Mouse (Mus musculus) lung, adult 2 months (tissue): ENCODE measurements at regions not wholly inside any gene's neighbourhood (a gene's known extent, or its start where the extent isn't known, plus 50 kb on each side); places are given as distances from the start of the nearest gene placed in this dataset.

ENCODE experiments used
- CTCF ChIP-seq: fragments of 200-500 bp; IDR thresholded peaks from 2 replicates; pipeline ENCODE4 v1.5.1; 2011; ENCODE audit warnings: mild to moderate bottlenecking, low read length, control low read depth; ENCODE audit not compliant: insufficient read depth
- POLR2A ChIP-seq: fragments of 200-500 bp; IDR thresholded peaks from 2 replicates; pipeline ENCODE4 v1.6.1; 2011; ENCODE audit warnings: low read depth, mild to moderate bottlenecking, control low read depth, low read length, borderline replicate concordance; ENCODE audit errors: extremely low read depth

DNA sequence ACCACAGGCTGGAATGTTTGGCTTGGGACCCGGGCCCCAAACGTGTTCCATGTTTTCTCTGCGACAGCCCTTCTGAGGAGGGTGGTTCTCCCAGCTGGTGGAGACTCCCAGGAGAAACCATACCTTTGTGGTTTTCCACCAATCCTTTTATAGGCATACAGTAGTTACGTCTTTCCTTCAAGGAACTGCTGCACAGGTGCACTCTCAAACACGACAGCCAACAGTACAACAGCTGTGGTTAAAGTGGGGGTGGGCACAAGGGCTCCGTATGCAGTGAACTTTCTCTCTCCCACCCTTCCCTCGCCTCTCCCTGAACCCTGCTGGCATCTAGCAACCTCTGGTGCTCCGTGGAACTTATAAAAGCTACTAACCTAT lies 66.0 kb downstream of the Rpusd4 start:
- TF ChIP-seq POLR2A (no peak), CTCF (no peak)
